Mouse (Mus musculus): Measurements from ENCODE around the gene Cdc25b.

Cdc25b gene

DNA sequence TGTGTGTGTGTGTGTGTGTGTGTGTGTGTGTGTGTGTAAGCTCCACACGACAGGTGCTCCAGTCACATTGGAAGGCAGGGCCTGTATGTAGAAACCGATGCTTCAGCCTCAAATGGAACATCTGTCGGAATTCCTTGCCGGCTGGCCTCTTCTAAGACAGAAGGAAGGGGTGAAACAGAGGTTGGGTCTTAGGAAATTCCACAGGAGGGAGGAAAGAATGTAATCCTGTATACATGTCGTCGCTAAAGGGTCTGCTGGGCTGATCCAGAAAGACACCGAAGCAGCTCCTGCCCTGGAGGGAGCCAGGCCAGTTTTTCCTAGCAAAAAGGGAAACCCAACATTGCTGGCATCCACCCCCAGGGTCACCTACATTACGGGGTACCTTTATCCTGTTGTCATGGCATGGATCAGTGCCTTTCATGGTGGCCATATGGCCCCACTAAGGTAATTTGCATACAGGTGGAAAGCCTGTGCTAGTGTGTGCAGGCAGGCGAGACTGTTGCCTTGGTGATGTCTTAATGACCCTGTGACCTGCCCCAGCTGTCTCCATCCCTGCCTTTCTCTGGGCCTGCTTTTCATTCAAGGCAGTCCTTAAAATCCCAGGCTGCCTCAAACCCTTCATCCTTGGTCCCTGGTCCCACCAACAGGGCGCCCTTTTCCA is 3.7 kb downstream of the Cdc25b start:
- CTCF ChIA-PET = no interaction called here

DNA sequence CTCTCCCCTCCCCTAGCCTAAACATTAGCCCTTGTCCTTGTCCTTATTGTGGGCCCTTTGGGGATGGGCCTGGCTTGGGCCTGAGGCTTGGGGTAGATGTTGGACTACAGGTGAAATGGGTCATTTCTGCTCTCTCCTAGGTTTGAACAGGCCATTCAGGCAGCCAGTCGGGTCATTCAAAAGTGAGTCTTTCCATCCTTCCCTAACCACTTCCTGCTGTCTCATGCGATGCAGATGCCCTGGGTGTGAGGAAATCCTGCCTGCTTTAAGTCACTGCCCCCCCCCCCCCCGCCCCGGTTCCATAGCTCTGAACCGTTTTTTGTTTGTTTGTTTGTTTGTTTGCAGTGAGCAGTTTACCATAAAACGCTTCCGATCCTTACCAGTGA is 4.2 kb downstream of the Cdc25b start:
- CTCF ChIA-PET = no interaction called here

DNA sequence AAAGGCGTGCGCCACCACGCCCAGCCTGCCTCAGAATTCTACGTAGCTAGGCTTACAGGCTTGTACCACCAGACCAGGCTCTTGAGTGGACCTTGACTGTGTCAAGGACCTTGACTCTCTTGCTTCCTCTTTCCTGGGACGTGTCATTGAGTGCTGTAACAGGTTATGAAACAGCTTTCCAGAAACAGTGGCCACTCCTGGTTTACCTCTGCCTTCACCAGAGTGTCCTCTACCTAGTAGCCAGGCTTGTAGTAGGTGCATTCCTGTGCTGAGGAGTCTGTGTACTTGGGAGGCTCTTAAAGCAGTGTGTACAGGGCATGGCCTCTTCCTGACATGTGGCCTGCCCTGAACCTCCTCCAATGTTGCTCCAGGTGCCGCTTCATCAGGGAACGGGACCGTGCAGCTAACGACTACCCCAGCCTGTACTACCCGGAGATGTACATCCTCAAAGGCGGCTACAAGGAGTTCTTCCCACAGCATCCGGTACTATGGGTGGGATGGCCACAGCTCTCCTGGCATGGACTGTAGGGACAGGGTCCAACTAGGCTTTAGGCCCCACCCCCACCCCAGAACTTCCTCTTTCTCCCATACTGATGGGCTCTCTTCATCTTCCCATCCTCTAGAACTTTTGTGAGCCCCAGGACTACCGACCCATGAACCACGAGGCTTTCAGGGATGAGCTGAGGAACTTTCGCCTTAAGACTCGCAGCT is 10.0 kb downstream of the Cdc25b start:
- CTCF ChIA-PET = interaction anchor here (0.8 kb wide), 1 partner anchor 12 kb away, joined by 5 read pairs; no protein-coding TSS in a partner anchor

DNA sequence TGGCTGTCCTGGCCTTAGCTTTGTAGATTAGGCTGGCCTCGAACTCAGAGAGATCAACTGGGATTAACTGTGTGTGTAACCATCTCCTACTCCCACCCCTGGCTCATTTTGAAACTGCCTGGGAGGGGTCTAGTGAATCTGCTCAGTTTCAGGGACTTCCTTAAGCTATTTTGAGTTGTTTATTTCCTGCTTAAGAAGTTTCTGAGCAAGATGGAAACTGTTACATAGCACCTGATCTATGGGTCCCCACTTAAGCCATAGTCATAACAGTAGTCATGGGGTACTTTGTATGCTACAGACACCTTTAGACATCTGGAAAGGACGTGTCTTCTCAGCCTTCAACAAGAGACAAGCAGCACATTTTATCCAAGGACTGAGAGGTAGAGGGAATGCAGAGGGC is 14.0 kb downstream of the Cdc25b start:
- CTCF ChIA-PET = no interaction called here

DNA sequence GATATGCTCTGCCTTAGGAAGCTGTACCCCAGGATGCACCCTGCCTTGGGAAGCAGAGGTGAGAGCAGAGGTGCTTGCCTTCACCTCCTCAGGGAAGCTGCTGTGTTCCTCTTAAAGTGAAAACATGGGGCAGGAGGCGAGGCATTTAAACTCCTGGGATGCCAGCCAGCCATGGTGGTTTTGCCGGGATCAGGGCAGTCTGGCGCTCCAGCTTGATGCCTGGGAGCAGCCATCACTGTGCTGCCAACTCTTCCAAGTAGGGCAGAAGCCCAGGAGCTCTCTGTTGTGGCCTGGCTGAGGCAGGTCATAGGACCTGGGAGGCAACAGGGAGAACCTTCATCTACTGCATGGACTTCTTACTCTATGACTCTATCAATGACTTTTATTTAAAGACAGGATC is 14.5 kb downstream of the Cdc25b start:
- CTCF ChIA-PET = no interaction called here

DNA sequence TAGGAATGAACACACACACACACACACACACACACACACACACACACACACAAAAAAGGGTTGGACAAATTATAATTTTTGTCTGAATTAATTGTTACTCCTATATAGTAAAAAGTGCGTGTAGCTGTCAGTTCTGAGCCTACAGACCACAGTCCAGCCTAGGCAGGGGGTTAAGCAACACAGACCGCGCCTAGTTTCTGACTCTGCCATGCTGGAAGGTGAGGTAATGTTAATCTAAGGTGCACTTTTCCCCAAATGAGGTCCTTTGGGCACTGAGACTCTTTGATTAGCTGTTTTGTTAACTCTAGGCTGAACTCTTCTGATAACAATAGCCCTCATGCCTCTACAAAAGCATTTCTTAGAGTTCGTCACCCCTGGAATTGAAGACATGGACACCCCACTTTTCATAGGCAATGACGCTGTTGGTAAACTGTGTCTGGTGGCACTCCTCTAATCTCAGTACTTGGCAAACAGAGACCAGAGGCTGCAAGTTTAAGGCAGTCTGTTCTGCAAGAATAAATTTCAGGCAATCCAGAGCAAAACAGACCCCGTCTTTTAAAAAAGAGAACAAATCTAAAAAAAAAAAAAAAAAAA is 17.2 kb downstream of the Cdc25b start:
- CTCF ChIA-PET = no interaction called here

DNA sequence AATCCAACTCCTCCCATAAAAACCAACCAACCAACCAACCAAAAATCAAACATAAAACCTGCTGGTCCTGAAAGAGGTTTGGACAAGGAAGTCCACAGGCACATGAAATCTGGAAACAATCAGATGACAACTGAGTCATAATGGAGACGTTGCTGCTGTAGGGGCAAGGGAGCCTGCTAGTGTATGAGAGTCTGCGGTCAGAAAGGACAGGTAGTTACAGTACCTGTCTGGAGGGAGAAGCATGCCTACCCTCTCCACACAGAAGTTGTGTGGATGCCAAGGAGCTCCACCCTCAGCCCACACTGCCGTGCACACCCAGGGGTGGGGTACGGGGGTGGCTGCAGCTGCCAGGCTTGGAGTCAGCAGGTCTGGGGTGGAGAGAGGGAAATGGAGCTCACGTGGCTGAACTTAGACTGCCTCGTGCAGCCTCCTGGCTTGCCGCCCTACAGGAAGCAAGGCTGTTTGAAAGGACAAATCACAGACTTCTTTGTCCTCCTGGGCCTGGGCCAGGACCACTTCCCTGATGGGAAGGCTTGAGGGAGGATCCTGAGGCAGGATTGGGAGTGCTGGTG is 17.7 kb downstream of the Cdc25b start:
- CTCF ChIA-PET = interaction anchor here (0.7 kb wide), 1 partner anchor 11 kb away, joined by 3 read pairs; no protein-coding TSS in a partner anchor

DNA sequence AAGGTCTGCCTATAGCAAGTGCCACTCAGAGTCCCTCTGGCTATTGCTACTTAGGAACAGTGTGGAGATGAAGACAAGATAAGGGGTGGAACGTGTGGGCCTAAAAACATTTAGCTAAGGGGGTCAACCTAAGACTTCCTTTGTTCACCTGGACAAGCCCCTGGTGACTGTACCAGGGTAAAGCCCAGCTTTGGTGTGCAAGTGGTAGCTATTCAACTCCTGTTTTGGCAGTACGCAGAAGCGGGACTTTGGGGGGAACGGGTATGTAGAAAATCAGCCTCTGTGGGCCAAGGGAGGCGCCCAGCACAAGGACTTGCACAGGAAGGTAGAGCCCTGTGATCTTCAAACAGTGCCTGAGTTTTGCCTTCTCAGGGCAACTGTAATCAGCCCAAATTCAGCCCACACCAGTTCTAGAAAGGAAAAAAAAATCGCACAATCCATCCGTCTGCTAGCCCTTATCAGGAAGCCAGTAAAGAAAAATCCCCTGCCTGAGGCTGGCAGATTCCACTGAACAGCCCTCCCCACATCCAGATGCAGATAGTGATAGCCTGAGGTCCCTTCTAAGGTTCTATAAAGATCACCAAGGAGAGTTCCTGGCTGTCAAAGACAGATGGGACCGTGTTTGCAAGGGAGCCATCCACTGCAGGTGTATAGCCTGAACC is 18.9 kb downstream of the Cdc25b start:
- CTCF ChIA-PET = no interaction called here

DNA sequence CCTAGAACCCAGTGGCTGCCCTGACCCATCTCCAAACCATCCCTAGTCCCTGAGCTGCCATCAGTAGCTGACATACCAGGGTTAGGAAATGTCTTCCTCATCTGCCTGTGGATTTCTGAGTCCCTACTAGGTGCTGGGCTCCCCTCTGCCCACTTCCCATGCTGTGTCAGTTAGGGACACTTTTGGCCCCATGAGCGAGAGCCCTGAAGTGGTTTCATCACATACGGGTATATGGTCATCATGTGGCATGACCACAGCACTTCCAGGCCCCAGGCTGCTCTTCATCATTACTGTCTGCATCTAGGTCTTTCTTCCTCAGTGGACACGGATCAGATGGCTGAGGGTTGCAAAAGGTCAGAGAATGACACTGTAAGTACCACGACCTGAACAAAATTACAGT is 20.0 kb downstream of the Cdc25b start, which contains the start of gene Ap5s1:
Ap5s1 (plus strand) TSS at position 301 of the 400 bp plus-strand sequence.
- CTCF ChIA-PET = interaction anchor here (1.1 kb wide), 1 partner anchor 98 kb away, joined by 3 read pairs; no protein-coding TSS in a partner anchor

DNA sequence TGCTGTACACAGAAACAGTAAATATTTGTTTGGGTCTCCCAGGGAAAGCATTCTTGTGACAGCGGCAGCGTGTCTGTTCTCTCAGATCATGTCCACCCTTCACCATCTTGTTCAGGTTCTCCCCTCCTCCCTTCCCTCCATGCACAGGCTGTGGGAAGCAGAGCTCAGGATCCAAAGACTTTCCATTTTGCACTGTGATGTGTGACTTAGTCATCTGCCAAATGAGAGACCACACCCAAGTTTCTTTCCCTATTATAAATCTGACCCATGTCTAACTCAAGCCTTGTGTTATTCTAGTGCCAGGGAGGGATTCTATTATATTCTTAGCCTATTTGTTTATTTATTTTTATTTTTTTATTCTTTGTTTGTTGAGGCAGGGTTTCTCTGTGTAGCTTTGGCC is 21.6 kb downstream of the Cdc25b start:
- CTCF ChIA-PET = no interaction called here

DNA sequence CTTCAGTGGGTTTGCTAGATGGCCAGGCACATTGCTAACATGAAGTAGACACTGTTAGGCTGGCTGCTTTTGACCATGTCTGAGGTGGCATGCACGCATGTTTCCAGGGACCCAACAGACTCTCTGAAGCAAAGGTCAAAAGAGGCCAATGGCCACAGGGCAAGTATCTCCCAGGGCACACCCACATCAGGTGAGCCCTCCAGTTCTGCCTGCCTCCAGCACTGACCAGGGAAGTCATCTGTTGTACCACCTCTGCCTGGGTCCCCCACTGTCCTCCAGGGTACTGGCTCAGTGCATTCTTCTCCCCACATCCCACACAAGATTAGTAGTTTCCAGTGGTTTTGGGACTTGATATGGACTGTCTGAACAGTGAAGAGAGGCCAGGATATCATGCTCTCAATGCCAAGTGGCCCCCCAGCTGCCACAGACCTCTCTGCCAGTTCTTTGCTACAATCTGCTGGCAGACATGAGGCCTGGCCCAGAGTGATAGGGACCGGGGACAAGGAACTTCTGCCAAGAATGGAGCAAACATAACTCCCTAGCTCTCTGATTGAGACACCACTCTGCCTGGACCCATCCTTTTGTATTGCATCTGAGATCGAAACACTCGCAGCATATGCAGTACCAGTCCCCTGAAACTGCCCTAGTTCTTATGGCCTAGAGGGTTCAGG is 22.5 kb downstream of the Cdc25b start:
- CTCF ChIA-PET = interaction anchor here (0.6 kb wide), 1 partner anchor 10 kb away, joined by 4 read pairs; no protein-coding TSS in a partner anchor

DNA sequence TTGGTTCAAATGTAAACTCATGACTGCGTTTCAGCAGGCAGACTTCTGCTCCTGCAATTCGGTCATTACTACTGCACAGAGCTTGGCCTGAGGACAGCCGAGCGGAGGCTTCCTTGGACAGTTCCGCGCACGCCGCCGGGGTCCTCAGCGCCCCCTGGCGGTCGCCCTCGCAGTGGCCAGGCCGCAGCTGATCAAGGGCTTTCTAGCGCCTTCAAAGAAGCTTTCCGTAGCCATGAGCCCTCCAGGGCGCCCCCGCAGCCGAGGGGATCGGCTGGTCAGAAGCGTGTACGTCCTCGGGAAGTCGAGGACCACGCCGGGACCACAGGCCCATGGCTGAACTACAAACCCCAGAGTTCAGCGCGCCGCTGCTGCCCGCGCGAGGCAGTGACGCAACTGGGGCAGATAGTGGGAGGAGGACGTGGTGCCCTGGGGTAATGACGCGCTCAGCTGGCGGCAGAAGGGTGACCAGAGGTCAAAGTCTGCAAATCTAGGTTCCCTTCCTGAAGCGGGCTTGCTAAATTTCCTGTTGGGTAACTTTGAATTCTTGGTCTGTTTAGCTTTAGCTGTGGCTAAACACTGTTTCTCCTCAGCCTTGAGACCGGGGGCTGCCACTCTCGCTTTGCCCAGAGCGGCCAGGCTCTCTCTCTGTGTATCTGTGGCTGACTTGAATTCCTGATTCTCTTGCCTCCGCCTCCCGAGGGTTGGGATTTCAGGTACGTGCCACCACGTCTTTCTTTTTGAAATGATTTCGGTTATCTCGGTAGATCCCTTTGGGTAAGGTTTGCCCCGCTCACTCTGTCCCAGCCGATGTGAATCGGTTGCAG is 23.4 kb downstream of the Cdc25b start:
- CTCF ChIA-PET = interaction anchor here (0.6 kb wide), 1 partner anchor 11 kb away, joined by 4 read pairs; no protein-coding TSS in a partner anchor

DNA sequence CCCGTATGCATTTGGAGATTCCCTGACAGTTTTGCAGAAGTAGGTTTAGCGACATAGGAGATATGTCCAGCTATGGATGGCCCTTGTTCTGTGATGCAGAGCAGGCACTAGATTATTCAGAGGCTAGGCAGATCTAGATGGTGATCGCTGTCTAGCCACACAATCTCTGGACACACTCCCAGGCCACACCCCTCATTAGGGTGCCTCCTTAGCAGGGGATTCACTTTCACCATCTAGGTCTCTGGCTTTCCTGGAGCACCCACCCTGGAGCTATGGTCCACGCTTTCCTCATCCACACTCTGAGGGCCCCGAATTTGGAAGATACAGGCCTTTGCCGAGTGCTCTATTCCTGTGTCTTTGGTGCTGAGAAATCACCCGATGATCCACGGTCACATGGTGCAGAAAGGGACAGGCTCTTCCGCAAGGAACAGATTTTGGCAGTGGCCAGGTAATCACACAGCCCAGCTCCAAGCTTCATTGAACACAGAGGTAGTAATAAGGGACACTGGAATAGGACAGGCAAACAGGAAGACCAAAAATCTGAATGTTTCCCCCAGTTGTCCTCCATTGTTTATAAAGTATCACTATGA is 24.4 kb downstream of the Cdc25b start:
- CTCF ChIA-PET = interaction anchor here (0.7 kb wide), 1 partner anchor 115 kb away, joined by 10 read pairs; no protein-coding TSS in a partner anchor

DNA sequence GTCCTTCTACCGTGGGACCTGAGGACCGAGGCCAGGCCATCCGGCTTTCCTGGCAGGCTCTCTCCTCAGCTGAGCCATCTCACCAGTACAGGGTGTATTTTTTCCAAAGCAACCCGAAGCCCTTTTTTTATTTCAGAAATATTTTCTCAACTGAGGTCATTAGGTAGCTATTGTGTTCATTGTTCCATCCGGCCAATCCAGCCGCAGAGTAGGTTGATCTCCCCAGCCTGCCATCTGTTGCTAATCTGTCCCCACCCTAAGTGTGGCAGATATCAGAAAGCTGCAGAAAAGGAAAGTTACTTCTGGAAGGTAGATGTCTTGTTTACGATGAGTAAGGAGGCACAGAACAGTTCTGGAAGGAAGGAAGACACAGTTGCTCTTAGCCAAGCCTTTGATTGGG is 27.0 kb downstream of the Cdc25b start:
- CTCF ChIA-PET = no interaction called here

DNA sequence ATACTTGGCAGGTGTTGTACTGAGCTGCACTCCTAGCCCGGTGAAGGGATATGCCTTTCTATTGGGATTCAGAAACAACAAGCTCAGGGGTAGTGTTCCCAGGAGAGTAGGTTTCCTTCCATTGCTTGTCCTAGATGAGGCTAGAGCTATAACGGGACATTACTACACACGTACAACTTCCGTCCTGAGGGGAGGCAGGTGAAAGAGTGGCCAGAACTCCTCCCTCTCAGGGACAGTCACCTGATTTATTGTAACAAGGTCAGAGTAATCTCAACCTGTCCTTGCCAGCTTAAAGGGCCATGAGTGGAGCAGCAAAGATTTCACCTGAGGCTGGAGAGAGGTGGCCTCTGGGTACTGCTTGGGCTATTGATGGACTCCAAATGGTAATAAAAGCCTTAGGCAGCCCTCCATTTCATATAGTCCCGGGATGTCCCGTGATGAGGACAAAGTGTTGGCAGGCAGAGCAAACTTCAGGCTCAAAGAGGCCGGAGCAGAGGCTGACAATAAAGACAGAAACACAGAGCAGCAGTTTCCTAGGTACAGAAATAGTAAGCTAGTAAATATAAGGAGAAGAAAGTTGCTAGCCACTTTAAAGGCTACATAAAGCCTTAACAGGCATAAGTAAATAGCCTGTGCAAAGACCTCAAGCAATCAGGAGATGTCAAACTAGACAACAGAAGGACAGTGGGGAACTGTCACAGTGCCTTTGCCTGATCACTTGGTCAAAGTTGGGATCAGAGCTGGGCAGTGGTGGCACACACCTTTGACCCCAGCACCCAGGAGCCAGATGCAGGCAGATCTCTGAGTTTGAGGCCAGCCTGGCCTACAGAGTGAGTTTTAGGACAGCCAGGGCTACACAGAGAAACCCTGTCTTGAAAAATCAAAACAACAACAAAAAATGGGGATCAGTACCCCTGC is 29.5 kb downstream of the Cdc25b start:
- CTCF ChIA-PET = no interaction called here

DNA sequence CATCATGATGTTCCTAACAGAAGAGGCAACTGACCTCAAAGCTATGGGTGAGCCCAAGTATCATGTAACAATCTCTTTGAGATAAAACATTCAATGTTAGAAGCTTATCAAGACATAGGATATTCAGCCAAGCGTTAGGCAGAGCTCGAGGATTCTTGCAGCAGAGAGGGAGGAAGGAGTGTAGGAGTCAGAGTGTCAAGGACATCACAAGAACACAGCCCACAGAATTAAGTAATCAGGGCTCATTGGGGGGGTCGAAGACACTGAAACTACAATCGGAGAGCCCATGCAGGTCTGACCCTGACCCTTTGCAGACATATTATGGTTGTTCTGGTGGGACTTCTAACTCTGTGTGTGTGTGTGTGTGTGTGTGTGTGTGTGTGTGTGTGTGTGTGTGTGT is 33.3 kb downstream of the Cdc25b start:
- CTCF ChIA-PET = interaction anchor here (0.8 kb wide), 1 partner anchor 25 kb away, joined by 5 read pairs; no protein-coding TSS in a partner anchor

DNA sequence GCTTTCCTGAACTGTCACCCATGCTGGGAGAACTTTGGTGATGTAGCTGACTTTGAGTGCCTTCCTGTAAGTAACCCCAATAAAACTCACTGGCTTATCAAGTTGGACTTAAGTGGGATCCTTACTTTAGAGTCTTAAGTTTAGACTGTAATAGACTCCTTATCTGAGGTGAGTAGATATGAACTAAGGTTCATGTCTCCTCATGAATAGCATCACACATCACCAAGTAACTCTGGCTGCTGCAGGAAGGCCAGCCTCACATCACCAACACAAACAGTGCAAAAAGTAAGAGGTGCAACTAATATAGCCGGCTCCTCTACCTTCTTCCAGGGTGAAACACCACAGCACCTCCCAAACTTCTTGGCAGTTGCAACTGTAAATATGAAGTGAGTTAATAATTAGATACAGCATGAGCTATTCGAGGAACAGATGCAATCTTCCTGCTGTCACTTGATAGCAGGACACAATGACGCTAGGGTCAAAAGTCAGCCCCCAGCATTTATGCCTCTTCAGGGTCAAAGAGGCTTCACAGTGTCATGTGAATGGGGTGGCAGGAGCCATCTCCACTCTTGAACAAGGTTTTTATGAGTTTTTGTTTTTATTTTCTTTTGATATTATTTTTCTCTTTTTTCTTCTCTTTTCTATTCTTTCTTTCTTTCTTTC is 35.2 kb downstream of the Cdc25b start:
- CTCF ChIA-PET = no interaction called here

DNA sequence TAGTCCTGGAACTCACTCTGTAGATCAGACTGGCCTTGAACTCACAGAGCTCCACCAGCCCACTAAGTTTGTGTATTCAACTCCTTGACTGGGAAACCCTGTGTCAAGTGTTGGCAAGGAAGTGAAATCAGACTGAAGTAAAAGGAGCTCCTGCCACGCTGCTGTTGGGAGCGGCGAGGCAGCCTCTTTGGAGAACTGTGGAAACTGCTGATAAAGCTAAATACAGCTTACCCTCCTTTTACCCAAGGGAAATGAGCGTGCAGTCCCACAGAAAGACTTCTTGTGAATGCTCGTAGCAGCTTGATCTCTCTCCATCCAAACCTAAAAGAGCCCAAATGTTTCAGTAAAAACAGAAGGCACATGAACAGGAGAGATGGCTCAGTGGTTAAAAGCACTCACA is 35.8 kb downstream of the Cdc25b start:
- CTCF ChIA-PET = interaction anchor here (0.6 kb wide), 1 partner anchor 688 kb away, joined by 3 read pairs; no protein-coding TSS in a partner anchor
